Mouse (Mus musculus) testis, adult 2 months (tissue): Measurements from ENCODE around the gene Snrk.

Source experiments
- CTCF ChIP-seq: fragments of 200-500 bp; IDR thresholded peaks from 2 replicates; pipeline ENCODE4 v1.5.1; 2012; ENCODE audit warnings: low read depth, mild to moderate bottlenecking, inconsistent platforms, low read length, moderate library complexity; ENCODE audit not compliant: control insufficient read depth, insufficient read depth, insufficient replicate concordance
- POLR2A ChIP-seq: fragments of 200-500 bp; IDR thresholded peaks from 2 replicates; pipeline ENCODE4 v1.6.1; 2012; ENCODE audit warnings: low read depth, mild to moderate bottlenecking, inconsistent platforms, low read length, moderate library complexity; ENCODE audit not compliant: control insufficient read depth

- no peak for TF ChIP-seq CTCF
- no peak for TF ChIP-seq POLR2A
Observed at GRCm38 (mm10) chr9:122135095-122135884, 18.2 kb downstream of the Snrk start.
